Mouse (Mus musculus) kidney, adult 18-20 months (tissue): Measurements from ENCODE around the gene Pramel7.
"Not testable (repeated sequence)": the region's sequence is repeated elsewhere in the genome, so short reads cannot be mapped to it uniquely, and the experiment has no call there.

Experiments
- DNase-seq: peaks from one replicate; pipeline ENCODE4 v3.0.0; 2021

Pramel7 gene

DNA sequence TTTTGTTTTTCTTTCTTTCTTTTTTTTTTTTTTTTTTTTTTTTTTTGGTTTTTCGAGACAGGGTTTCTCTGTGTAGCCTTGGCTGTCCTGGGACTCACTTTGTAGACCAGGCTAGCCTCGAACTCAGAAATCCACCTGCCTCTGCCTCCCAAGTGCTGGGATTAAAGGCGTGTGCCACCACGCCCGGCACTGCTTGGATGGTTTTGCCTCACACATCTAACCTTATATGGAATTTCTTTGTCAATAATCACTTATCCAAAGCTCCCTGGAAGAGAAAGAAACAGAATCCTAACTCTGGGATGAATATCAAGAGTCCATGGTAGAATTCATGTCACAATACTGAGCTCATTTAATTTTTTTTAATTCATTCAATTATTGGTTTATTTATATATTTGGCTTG, at the start of gene Pramel7:
TSS of gene Pramel7 (minus strand) at position 101 of the 400 bp plus-strand sequence.
- not testable (repeated sequence) for DNase-seq

DNA sequence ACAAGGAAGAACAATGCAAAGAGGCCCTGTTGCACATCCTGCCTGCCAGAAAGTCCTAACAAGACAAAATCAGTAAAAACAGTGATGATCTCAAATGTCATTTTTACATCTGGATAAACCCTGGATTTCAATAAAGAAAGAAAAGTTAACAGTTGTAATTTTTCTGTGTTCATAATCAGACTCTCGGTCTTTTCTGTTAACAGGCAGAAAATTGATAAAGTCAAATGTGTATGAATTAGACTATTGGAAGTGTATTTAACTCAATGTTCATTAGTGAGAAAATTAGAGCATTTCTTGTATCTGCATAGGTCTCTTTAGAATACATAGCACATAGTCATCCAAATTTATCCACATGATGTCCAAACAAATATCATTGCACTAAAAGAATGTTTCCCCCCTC, 48.5 kb upstream of the Pramel7 start, which contains the start of gene Olfr1128:
TSS of gene Olfr1128 (minus strand) at position 101 of the 400 bp plus-strand sequence.
- DNase-seq: no peak

GRCm38 (mm10) chr2:87534826-87535225, 37.9 kb upstream of the Pramel7 start:
- DNase-seq: no peak

- no peak for DNase-seq
These were observed 34.6 kb upstream of the Pramel7 start, which contains the start of gene Olfr153 for GRCm38 (mm10) chr2:87531496-87531895. TSS of gene Olfr153 (plus strand) at chr2:87531796.

- not testable (repeated sequence) for DNase-seq
These were observed 29.2 kb upstream of the Pramel7 start for GRCm38 (mm10) chr2:87525899-87526616.

- no peak for DNase-seq
These were observed 23.8 kb upstream of the Pramel7 start for GRCm38 (mm10) chr2:87520651-87521050.

GRCm38 (mm10) chr2:87516581-87516980, 19.7 kb upstream of the Pramel7 start:
- DNase-seq: no peak

DNA sequence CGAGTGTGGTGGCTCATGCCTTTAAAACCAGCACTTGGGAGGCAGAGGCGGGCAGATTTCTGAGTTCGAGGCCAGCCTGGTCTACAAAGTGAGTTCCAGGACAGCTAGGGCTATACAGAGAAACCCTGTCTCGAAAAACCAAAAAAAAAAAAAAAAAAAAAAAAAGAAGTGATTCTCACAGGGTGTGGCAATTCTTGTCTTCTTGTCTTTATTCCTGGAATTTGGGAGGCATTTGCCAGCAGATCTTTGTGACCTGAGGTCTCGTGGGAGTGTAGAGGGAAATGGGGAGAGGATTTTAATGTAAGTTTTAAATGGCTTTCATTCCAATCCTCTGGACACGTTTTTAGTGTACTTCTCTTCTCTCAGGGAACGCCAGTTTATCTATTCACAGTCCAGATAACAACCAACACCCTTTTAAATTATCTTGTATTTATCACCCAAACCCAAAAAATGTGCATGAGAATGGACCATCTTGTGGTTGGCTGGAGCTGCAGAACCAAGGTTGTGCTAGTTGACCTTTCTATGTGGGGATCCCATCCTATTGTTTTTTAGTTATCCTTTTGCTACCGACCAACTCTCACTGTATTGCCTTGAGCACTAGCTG, 18.7 kb upstream of the Pramel7 start:
- DNase-seq: no peak

DNA sequence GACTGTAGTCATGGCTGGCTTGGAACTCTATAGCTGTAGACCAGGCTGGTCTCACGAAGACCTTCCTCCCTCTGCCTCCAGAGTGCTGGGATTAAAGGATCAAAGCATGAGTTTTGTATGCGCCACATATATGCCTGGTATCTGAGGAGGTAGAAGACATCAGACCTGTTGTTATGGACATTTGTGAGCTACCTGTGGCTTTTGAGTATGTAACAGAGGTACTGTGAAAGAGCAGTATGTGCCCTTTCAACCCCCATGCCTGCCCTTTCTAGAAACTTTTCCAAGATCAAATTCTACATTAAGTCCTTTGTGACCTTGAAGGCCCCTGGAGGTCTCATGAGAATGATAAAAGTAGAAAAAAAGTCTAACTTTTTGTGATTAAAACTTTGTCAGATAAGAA, 18.2 kb upstream of the Pramel7 start:
- DNase-seq: no peak

DNA sequence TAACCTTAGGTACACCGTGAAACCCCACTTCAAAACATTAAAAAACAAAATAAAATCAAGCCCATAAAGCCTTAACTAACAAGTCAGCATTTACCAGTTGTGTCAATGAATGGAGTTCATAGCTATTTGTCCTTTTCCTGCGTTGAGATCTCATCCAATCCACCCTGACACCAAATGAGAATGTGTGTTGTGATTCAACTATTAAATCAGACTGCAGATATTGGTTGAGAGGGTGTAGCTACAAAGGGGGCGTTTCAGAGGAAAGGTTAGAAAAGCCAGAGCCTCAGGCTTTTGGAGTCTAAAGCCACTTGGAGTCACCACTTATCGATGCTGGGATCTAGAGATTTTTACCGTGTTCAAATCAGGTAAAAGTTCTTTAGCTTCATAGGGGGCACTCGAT, 9.4 kb upstream of the Pramel7 start, which contains the start of gene Pramel6:
TSS of gene Pramel6 (plus strand) at position 301 of the 400 bp plus-strand sequence.
- DNase-seq: no peak

GRCm38 (mm10) chr2:87482276-87482675, 14.6 kb downstream of the Pramel7 start:
- DNase-seq: no peak

GRCm38 (mm10) chr2:87481158-87481557, 15.7 kb downstream of the Pramel7 start:
- DNase-seq: no peak

- DNase-seq: no peak
These were observed 16.7 kb downstream of the Pramel7 start for GRCm38 (mm10) chr2:87480207-87480606.

- DNase-seq: no peak
These were observed 35.1 kb downstream of the Pramel7 start for GRCm38 (mm10) chr2:87461769-87462168.

DNA sequence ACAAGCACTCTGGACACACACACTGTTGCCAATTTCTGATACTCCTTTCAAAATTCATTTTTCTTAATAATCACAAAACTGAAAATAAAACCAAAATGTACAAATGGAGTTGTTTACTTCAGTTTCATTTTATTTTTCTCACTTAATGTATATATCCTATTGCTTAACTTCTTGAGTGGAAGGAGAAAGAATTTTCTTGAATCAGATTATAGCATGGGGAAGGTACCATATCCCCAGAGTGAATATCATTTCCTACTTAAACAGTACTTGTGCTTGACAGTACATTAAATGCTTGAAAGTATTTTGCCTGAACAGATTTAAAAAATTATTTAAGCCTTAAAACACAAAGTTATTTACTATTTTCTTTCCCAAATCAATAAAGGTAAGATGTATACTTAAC, 43.2 kb downstream of the Pramel7 start, which contains the start of gene Olfr1126:
TSS of gene Olfr1126 (plus strand) at position 301 of the 400 bp plus-strand sequence.
- DNase-seq: no peak
